Mouse (Mus musculus): Measurements from ENCODE around the gene Gm16253. TPM values are rescaled to one million over a fixed set of nuclear protein-coding genes. Genes with fewer than 3 reads are reported as not detected.
A peak's percentile ranks its signal among the peaks of the same experiment; 100 is the strongest.

Gene Gm16253
- polyA plus RNA-seq, 1 experiment from 2014 or later: 1.7 TPM

DNA sequence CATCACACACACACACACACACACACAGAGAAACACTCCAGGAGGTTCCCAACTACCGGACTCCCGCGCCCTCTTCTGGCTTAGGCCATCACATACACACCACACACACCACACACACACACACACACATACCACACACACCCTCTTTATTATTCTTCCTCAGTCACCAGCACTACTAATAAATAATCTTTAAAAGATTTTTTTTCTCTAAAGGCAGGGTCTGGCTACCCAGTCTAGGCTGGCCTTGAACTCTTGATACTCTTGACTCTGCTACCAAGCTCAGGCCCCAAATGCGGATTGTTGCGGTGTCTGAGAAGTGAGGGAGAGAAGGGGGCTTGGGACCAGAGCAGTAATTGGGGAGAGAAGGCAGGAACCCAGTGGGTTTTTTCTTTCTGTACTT is 18.1 kb downstream of the Gm16253 start:
- Histone ChIP-seq H3K27me3 (replicated peaks) (no peaks in the 10 kb centered on the region), H3K36me3 (peaks cover 7% of the 10 kb centered on the region; the same call in 1 of the 2 replicates), H3K4me2 (no peak overlapping the region), H3K9ac (no peak overlapping the region), H3K27ac (replicated peaks) (no peak overlapping the region), H3K4me1 (peaks cover 49% of the 10 kb centered on the region), H3K4me3 (no peak overlapping the region), H3K9me3 (no peaks in the 10 kb centered on the region)
- WGBS: 67% methylated on average over 5 of the region's 5 CpGs
- no peak for ATAC-seq (ENCODE audit: extremely low read depth, insufficient number of reproducible peaks, low FRiP score, low TSS enrichment)

DNA sequence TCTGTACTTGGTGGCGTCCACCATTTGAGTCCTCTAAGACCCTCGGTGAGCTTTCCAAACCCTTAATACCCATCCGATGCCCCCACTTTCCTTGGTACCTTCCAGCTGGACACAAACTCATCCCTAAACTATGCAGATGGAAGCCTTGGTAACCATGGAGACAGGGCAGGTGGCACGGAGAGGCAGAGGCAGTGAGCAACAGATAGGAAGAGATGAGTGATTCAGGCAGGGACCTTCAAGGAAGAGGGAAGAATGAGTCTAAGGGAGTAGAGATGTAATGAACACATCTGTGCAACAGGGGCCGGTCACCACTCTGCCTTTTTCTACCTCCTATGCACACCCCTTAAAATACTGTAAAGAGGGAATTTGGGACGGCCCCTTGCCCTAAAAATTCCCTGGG is 18.9 kb downstream of the Gm16253 start:
- Histone ChIP-seq H3K9me3 (no peaks in the 10 kb centered on the region), H3K4me1 (peaks cover 57% of the 10 kb centered on the region), H3K4me2 (peak overlapping the region; percentile 77), H3K27me3 (replicated peaks) (no peaks in the 10 kb centered on the region), H3K4me3 (peak overlapping the region; percentile 63), H3K27ac (replicated peaks) (peak overlapping the region; percentile 73), H3K36me3 (0 out of 2 replicates have a peak, but pooled peaks cover 3% of the 10 kb centered on the region), H3K9ac (peak overlapping the region; percentile 84)
- ATAC-seq (ENCODE audit: extremely low read depth, insufficient number of reproducible peaks, low FRiP score, low TSS enrichment): no peak
- 36% methylated on average over 6 of the region's 6 CpGs for WGBS

GRCm38 (mm10) chr3:96596228-96596707 is 19.5 kb downstream of the Gm16253 start, which contains the start of gene Ankrd34a:
Gene Ankrd34a (plus strand): TSS chr3:96596636.
- H3K4me1 ChIP-seq: peaks cover 57% of the 10 kb centered on the region
- no peak for ATAC-seq (ENCODE audit: extremely low read depth, insufficient number of reproducible peaks, low FRiP score, low TSS enrichment)
- H3K36me3 ChIP-seq: no peaks in the 10 kb centered on the region
- H3K4me2 ChIP-seq: peak within 1 kb of the TSS; percentile 77
- H3K9ac ChIP-seq: peak within 1 kb of the TSS; percentile 84
- under 1% methylated on average over 23 of the region's 23 CpGs for WGBS
- H3K27me3 ChIP-seq (replicated peaks): no peaks in the 10 kb centered on the region
- no peaks in the 10 kb centered on the region for H3K9me3 ChIP-seq
- peak within 1 kb of the TSS; percentile 74 for H3K27ac ChIP-seq (replicated peaks)
- peak within 1 kb of the TSS; percentile 63 for H3K4me3 ChIP-seq

GRCm38 (mm10) chr3:96596855-96597254 is 20.1 kb downstream of the Gm16253 start:
- no peak for ATAC-seq (ENCODE audit: extremely low read depth, insufficient number of reproducible peaks, low FRiP score, low TSS enrichment)
- peak overlapping the region; percentile 63 for H3K4me3 ChIP-seq
- H3K9ac ChIP-seq: peak overlapping the region; percentile 84
- WGBS: 0% methylated on average over 11 of the region's 12 CpGs
- no peaks in the 10 kb centered on the region for H3K9me3 ChIP-seq
- peaks cover 59% of the 10 kb centered on the region for H3K4me1 ChIP-seq
- H3K27me3 ChIP-seq (replicated peaks): no peaks in the 10 kb centered on the region
- H3K4me2 ChIP-seq: peak overlapping the region; percentile 77
- H3K27ac ChIP-seq (replicated peaks): peak overlapping the region; percentile 74
- no peaks in the 10 kb centered on the region for H3K36me3 ChIP-seq

DNA sequence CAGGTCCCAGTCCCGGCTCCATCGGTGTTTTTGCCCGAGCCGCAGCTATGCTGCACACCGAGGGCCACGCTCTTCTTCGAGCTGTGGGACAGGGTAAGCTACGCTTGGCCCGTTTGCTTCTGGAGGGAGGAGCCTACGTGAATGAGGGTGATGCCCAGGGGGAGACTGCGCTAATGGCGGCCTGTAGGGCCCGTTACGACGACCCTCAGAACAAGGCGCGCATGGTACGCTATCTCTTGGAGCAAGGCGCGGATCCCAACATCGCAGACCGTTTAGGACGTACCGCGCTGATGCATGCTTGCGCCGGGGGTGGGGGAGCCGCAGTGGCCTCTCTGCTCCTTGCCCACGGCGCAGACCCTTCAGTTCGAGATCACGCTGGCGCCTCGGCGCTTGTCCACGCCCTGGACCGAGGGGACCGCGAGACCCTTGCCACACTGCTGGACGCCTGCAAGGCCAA is 20.7 kb downstream of the Gm16253 start:
- Histone ChIP-seq H3K9ac (peak overlapping the region; percentile 84), H3K4me3 (peak overlapping the region; percentile 63), H3K9me3 (no peaks in the 10 kb centered on the region), H3K27ac (replicated peaks) (peak overlapping the region; percentile 74), H3K27me3 (replicated peaks) (no peaks in the 10 kb centered on the region), H3K36me3 (no peaks in the 10 kb centered on the region), H3K4me2 (peak overlapping the region; percentile 77), H3K4me1 (peaks cover 60% of the 10 kb centered on the region)
- no peak for ATAC-seq (ENCODE audit: extremely low read depth, insufficient number of reproducible peaks, low FRiP score, low TSS enrichment)
- WGBS: under 1% methylated on average over 40 of the region's 40 CpGs

DNA sequence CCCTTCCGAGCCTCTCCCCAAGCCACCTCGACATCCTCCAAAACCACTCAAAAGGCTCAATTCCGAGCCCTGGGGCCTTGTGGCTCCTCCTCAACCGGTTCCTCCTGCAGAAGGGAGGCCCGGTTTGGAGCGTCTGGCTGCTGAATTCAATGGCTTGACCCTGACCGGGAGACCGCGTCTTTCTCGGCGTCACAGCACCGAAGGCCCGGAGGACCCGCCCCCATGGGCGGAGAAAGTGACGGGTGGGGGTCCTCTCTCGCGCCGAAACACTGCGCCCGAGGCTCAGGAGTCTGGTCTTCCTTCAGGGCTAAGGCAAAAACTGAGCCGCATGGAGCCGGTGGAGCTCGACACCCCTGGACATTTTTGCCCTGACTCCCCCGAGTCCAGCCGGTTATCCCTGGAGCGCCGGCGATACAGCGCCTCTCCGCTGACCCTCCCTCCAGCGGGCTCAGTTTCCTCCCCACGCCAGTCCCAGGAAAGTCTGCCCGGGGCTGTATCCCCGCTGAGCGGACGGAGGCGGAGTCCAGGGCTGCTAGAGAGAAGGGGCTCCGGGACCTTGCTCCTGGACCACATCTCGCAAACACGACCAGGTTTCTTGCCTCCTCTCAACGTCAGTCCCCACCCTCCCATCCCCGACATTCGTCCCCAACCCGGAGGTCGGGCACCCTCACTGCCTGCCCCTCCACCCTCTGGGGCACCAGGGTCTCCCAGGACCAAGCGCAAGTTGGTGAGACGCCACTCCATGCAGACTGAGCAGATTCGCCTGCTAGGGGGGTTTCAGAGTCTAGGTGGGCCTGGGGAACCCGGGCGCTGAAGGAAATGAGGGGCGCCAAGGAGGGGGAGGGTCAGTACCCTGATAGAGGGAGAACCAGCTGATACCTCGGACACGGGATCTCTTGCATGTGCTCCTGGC is 21.6 kb downstream of the Gm16253 start:
- Histone ChIP-seq H3K9ac (peak overlapping the region; percentile 84), H3K36me3 (peaks cover 7% of the 10 kb centered on the region), H3K27ac (replicated peaks) (peak overlapping the region; percentile 74), H3K27me3 (replicated peaks) (no peaks in the 10 kb centered on the region), H3K9me3 (no peaks in the 10 kb centered on the region), H3K4me3 (peak overlapping the region; percentile 63), H3K4me2 (peak overlapping the region; percentile 77), H3K4me1 (peaks cover 60% of the 10 kb centered on the region)
- no peak for ATAC-seq (ENCODE audit: extremely low read depth, insufficient number of reproducible peaks, low FRiP score, low TSS enrichment)
- WGBS: 5% methylated on average over 54 of the region's 54 CpGs

DNA sequence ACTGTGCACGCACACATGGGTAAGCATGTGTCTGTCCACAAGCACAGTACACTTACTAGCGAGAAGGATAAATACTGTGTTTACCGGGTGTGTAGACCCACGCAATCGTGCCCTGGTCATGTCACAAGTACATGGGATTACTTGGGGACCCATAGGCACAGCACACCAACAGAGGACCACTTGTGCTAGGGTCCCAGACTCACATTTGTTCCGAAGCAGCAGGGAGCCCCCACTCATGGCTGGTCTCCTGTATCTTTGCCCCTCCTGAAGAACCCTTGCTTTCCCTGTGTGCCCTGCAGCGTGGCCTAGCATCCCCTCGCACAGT is 22.2 kb downstream of the Gm16253 start:
- ATAC-seq (ENCODE audit: extremely low read depth, insufficient number of reproducible peaks, low FRiP score, low TSS enrichment): no peak
- Histone ChIP-seq H3K4me1 (peaks cover 66% of the 10 kb centered on the region), H3K9me3 (no peaks in the 10 kb centered on the region), H3K27ac (replicated peaks) (no peak overlapping the region), H3K36me3 (peaks cover 13% of the 10 kb centered on the region), H3K27me3 (replicated peaks) (no peaks in the 10 kb centered on the region), H3K4me3 (peak overlapping the region; percentile 63; the same call in 1 of the 2 replicates), H3K9ac (no peak overlapping the region), H3K4me2 (peak overlapping the region; percentile 77)
- WGBS: 66% methylated on average over 8 of the region's 8 CpGs

DNA sequence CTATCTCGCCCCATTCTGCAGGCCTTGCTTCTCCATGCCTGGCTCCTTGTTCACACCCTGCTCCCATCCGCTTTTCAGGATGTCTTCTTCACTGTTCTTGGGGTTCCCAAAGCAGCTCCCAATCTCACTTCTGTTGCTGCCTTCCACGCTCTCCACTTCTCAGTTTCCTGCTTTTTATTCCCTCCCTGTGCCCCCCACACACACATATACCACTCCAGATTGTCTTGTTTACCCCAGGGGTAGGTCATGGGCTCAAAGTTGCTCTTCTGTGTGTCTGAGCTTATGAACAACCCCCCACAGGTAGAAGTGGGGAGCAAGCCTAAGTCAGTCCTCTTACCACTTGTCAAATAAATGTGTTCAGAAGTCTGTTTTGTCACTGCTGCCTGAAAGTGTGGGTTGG is 22.6 kb downstream of the Gm16253 start:
- H3K4me1 ChIP-seq: peaks cover 70% of the 10 kb centered on the region
- H3K4me3 ChIP-seq: peak overlapping the region; percentile 63; the same call in 1 of the 2 replicates
- 82% methylated on average over 3 of the region's 3 CpGs for WGBS
- H3K36me3 ChIP-seq: peaks cover 17% of the 10 kb centered on the region
- peak overlapping the region; percentile 77; the same call in 1 of the 2 replicates for H3K4me2 ChIP-seq
- no peaks in the 10 kb centered on the region for H3K9me3 ChIP-seq
- H3K27ac ChIP-seq (replicated peaks): no peak overlapping the region
- ATAC-seq (ENCODE audit: extremely low read depth, insufficient number of reproducible peaks, low FRiP score, low TSS enrichment): no peak
- H3K9ac ChIP-seq: no peak overlapping the region
- H3K27me3 ChIP-seq (replicated peaks): no peaks in the 10 kb centered on the region

DNA sequence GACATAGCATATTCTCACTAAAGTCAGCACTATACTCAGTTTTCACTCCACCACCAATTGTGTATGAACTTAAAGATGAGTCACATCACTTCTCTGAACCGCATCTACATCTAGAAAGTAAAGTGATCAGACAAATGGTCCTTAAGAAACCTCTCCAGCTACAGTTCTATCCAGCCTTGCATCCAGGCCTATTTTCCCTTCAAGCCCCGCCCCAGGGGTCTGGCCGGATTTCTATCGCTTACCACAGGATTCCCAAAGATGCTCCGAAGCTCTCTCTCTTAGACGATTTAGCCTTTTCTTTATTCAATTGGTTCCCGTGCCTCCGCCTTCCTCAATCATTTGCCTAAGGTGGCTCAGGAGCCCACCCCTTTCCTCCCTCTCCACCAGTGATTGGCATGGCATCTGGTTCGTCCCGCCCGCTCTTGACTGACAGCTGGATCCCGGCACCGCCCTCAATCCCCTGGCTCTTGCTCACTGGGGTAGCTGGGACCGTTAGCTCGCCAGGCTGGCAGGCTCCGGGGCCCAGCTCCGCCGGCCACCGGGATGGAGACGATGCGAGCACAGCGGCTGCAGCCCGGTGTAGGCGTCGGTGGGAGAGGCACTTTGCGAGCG is 24.0 kb downstream of the Gm16253 start, which contains the start of gene Lix1l:
Lix1l (plus strand) TSS at position 511 of the 612 bp plus-strand sequence.
- Histone ChIP-seq H3K4me1 (peaks cover 74% of the 10 kb centered on the region), H3K27me3 (replicated peaks) (no peaks in the 10 kb centered on the region), H3K4me2 (peak within 1 kb of the TSS; percentile 72), H3K9ac (peak within 1 kb of the TSS; percentile 97), H3K36me3 (peaks cover 18% of the 10 kb centered on the region), H3K9me3 (no peaks in the 10 kb centered on the region), H3K27ac (replicated peaks) (peak within 1 kb of the TSS; percentile 99), H3K4me3 (peak within 1 kb of the TSS; percentile 83)
- peak; percentile 69 for ATAC-seq (ENCODE audit: extremely low read depth, insufficient number of reproducible peaks, low FRiP score, low TSS enrichment)
- WGBS: under 1% methylated on average over 27 of the region's 27 CpGs

DNA sequence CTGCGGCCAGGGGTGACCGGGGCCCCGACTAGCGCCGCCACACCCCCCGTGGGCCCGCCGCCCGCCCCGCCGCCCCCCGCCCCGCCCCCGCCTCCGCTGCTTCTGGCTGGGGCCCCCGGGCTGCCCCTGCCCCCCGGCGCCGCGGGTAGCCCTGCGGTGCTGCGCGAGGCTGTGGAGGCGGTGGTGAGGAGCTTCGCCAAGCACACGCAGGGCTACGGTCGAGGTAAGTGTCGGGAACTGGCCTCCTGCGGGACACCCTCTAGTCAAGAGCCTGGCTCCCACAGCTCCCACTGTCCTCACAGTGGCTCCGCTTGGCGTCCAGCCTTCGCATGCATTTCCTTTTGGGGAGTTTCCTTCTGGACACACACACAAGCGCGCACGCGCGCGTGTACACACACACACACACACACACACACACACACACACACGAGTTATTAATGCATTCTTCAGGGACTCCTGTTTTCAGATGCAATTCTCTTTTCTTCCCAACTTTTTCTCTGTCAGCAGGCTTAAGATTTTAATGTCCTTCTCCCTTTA is 24.5 kb downstream of the Gm16253 start:
- under 1% methylated on average over 30 of the region's 40 CpGs for WGBS
- ATAC-seq (ENCODE audit: extremely low read depth, insufficient number of reproducible peaks, low FRiP score, low TSS enrichment): peak; percentile 33
- Histone ChIP-seq H3K36me3 (peaks cover 21% of the 10 kb centered on the region), H3K9ac (peak overlapping the region; percentile 97), H3K27me3 (replicated peaks) (no peaks in the 10 kb centered on the region), H3K4me1 (peaks cover 72% of the 10 kb centered on the region), H3K27ac (replicated peaks) (peak overlapping the region; percentile 99), H3K4me2 (peak overlapping the region; percentile 72), H3K4me3 (peak overlapping the region; percentile 83), H3K9me3 (no peaks in the 10 kb centered on the region)

Measured in heart, embryonic 13.5 days (tissue).